Mouse (Mus musculus): ENCODE results near the gene Tmem11.
"Not testable (repeated sequence)": the region's sequence is repeated elsewhere in the genome, so short reads cannot be mapped to it uniquely, and the experiment has no call there.

The Tmem11 gene

DNA sequence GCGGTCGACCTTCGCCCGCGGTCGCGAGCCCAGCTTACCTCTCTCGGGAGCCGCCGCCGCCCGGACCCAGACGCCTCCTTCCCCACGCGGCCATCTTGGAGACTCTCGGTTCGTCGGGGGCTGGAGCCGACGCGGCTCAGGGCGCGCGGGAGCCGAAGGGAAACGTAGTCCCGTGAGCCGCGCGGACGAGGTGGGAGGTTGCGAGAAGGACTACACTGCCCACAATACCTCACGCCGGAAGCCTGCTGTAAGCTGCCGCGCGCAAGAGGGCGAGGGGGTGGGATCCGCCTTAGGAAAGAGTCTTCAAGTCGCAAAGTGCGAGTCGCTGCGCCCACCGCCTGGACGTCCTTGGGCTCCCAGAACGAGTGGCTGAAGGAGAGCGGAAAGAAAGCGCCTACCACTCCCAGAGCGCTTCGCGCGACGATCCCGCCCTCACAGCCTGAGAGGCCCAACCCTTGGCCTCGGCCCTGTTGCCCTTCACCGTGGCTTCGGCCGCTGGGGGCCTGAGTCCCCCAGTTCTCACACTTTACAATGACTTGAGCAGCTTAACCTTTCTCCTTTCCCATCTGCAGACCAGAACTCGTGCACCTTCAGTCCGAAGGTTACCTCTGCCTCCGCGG, at the start of gene Tmem11:
Gene Tmem11 (minus strand): TSS at position 598 of the 620 bp plus-strand sequence.
- peak; percentile 97 for DNase-seq (ENCODE audit: low spot score)

DNA sequence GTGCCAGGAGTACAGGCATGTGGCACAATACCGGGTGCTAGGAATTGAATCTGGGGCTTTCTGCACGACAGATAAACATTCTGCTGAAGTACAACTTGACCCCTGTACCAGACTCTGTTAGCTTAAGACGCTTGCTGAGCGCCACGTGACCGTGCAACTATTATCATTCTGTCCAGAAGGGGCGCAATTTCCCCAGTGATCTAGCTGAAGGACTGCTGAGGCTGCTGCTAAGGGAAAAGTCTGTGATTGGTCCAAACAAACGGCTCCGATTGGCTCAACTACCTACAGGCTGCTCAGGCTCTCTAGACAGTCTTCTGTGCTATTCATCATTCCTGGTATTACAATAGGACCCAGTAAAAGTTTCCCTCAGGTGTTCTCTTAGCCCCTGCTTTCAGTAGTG, 48.2 kb upstream of the Tmem11 start:
- peak; percentile 74 for DNase-seq (ENCODE audit: low spot score)

DNA sequence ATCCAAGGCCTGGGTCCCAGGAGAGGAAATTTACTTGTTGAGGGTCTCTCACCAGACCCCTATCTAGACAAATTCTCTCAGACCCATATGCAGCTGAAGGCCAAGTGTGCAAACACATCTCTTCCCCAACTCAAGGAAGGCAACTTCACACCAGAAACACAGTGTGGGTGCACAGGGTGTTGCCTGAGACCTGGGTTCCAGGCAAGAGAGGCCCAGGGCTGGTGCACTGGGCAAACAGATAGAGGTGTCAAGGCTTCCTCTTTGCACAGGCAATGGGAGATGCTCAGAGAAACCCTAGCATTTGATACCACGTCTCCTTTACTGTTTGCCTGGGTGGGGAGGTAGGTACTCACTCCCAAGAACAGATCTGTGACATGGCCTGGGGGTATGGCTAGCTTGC, 45.9 kb upstream of the Tmem11 start:
- DNase-seq (ENCODE audit: low spot score), result no peak

DNA sequence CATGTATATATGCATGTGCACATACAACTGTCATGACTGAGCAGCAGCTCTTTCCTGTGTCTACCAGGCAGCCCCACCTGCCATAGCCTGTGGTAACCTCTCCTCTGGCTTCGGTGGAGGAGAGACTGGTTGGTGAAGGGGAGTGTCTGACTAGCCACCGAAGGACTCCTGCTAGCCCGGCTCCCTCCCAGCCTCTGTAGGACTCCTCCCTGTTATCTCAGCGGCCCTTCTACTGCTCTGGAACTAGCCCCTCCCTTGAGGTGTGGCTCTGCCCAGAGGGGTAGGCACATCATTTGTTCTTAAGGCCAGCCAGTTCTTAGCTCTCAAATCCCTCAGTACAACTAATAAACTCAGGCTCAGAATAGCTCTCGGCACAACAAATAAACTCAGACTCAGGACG, 45.4 kb upstream of the Tmem11 start:
- DNase-seq (ENCODE audit: low spot score), result no peak

DNA sequence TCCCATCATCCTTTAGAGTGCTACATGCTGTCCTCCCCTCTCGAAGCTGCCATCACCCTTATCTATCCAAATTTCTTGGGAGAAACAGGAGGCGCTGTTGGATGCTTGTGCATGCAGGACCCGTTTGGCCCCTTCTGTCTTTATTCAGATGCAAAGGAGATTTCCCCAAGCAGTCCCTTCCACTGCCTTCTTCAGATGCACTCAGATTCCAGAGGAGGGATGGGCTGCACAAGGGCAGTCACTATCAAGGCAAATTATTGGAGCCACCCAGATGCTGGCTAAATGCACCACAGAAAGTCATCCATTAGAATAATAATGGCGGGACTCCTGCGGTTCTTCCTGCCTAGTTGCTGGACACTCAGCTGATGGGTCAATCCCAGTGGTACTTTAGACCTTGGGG, 43.9 kb upstream of the Tmem11 start:
- DNase-seq (ENCODE audit: low spot score), result no peak

DNA sequence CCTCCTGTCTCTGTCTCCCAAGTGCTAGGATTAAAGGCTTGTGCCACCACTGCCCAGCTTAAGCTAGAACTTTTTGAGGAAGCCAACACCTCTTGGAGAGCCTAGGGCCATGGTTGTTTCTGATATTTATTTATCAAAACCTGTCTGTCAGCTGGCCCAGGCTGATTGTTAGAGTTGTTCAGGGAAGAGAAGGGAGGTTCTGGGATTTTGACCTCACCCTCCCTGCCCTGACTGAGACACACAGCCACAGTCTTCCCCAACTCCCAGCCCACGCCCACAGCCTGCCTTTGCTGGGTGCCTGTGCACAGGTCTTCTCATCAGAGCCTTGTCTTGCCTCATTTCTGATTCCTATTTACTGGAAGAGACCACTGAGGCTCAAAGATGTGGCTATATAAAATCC, 43.1 kb upstream of the Tmem11 start:
- DNase-seq (ENCODE audit: low spot score), result no peak

DNA sequence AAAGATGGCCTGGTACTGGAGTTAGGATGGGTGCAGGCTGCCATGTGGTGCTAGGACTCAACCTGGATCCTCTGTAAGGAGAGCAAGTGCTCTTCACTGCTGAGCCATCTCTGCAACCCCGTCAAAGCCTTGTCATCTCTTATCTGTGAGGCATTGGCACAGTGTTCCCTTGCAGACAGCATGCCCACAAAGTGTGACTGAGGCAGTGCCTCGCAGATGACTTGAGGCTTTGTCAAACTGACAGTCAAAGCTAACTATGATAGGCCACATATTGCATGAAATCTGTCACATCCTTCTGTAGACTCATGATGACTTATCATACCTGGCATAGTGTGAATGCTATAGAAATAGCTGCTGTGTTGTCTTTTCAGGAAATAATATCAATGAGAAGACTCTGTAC, 40.9 kb upstream of the Tmem11 start:
- DNase-seq (ENCODE audit: low spot score), result no peak

DNA sequence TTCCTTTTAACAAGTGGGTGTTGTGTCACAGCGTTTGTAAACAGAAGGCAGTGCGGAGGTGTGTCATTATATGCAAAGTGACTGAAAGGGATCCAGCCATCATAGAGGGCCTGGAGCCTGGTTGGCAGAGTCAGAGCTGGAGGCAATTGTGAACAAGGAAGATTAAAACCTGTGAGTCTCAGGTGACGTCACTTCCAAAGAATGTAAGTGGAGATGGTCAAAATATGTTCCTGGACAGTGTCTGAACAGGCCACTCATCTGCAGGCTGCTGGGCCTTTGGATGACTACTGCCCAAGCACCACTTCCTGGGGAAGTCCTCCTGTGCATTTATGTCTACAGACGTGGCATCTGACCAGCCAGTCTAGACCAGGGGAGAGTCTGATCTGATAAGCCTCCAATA, 36.1 kb upstream of the Tmem11 start:
- DNase-seq (ENCODE audit: low spot score), result no peak

DNA sequence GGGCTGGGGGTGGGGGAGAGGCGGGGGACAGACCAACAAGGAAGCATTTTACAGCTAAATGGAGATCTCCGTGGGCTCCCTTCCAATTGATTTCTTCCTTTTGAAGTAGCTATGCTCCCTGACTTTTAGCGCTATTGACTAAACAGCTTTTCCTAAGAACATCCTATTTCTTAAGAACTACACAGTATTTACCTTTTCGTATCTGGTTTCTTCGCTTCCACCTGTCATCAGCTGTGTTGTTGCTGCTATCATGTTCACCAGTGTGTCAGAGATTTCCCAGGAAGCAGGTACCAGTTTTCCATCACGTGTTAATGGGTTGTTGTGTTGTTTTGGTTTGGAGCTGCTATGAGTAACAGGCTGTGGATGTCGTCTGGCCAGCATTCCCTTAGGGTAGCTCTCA, 35.4 kb upstream of the Tmem11 start, which contains the start of gene Natd1:
Gene Natd1 (minus strand): TSS at position 260 of the 400 bp plus-strand sequence.
- no peak for DNase-seq (ENCODE audit: low spot score)

DNA sequence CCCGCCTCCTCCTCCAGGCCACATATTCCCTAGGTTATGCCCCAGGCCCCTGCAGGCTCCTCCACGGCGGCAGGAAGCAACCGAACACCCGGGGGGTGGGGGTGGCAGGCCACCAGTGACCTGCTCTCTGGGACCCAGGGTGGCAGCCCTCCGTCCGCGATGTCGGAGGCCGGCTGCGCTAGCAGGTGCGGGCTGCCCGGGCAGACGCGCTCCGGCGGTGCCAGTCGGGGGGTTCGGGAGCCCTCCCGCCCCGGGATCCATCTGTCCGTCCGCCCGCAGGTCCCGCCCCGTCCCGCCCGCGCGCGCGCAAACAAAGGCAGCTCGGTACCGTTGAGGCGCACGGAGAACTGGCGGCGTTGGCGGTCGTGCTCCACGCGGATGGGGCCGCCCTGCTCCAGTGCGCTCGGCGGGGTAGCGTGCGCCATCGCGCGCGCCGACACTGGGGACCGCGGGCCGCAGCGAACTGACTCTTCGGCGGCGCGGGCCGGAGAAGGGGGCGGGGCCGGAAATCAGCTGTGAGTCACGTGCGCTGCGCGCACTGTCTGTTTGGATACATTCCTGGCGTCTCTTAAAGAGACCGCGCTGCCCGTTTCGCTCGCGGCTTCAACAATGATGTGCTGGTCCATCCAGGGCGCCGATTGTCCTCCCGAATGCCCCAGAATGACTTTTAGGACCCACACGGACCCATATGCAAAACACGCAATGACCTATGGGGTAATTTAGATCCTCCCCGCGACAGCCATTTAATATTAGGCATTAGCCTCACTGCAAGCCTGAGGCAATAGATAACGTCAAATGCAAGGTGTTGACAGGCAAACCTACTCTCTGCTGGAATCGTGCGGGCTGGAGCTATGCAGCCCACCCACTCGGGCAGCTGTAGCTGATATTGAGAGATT, 34.5 kb upstream of the Tmem11 start:
- DNase-seq (ENCODE audit: low spot score), result peak; percentile 80

DNA sequence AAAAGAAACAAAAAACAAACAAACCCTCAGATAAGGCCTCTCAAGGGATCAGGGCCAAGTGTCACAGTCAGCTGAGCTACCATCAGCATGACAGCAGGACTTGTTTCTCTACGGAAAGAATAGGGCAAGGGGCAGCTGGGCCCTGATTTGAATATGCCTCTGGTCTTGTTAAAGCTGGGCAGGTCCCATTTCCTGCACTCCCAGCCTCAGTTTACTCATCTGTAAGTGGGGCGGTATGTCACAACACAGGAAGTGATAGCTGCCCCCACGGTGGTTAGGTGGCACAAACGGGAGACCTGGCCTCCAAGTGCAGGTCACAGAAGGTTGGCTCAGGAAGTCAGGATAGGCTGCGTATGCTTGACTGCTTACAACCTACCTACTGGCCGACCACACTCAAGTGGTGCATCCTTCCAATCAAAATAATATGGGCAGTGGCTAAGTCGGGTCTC, 33.5 kb upstream of the Tmem11 start:
- no peak for DNase-seq (ENCODE audit: low spot score)

DNA sequence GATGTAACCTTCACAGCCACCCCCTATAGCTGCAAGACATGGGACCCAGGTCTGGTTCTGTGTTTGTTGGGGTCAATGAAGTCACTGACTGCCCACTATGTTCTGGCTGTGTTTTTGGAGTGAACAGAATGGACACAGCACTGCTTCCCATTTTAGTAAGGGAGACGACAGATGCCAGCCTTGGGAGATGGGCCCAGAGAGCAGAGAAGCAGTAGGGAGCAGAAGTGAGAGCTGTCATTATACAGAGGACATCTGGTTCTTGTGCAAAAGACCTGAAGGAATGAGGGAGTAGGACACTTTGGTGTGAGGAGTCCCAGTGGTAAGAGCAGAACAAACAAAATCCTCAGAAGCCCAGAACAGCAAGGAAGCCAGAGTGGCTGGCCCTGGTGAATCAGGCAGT, 30.6 kb upstream of the Tmem11 start:
- DNase-seq (ENCODE audit: low spot score), result no peak

DNA sequence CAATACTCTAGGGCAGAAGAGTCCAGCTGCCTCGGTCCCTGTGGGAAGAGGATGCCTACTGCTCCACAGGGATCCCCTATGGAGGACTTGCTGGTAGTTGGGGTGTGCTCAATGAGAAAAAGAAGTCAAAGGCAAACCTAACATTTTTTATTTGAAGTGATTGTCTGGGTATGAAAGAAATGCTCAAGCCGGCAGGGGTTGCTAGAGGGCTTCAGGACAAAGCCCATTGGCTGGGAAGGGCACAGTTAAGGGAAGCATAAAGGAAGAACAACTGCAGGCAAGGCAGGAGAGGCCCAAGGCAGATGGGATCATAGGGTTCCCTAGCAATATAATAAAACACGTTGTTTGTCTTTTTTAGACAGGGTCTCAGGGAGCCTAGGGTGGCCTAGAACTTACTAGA, 29.0 kb upstream of the Tmem11 start:
- no peak for DNase-seq (ENCODE audit: low spot score)

DNA sequence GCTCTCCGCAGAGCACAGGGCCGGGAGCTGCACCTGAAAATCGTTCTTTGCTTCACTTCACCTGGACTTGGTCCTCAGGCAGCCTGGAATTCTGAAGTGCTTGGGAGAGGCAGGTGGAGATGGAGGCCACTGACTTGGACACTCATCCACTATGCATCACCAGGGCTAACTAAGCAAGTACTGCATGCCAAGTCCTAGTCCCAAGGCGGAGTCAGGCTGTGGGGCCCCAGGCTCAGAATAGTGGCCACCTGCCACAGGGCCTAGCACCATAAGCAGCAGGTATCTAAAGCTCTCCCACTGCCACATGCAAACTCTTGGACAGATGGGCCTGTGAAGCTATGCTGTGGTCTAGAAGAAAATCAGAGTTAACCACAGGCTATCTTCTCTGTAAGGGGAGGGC, 27.4 kb upstream of the Tmem11 start:
- DNase-seq (ENCODE audit: low spot score), result no peak

DNA sequence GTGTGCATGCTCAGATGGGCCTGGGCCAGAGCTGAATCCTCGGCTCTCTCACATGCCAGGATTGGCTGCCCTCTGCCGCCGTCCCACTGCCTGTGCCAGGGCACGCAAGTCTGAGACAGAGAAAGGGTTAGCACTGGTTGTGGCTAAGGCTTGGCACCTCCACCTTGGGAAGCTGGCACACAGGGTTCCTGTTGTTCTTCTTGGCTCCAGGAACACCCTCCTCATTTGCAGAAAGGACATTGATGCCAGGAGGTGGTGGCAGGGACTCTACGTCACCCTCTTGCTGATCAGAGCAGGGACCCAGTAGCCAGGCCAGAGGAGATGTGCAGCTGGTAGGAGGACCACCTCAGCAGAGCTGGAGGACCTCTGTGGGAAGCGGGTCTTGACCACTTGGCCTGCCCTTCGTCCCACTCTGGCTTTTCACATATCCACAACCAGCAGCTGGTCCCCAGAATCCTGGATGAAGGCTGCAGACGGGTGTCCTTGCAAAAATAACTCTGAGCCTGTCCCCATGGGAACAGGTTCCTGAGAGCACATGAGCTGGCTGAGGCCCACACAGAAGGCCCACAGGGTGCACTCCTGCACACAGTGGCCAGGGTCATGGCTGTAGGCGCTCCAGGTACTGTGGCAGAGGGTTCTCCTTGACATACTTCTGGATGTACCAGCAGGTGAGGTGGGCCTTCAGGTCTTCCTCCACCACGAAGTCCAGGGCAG, 26.5 kb upstream of the Tmem11 start:
- no peak for DNase-seq (ENCODE audit: low spot score)

DNA sequence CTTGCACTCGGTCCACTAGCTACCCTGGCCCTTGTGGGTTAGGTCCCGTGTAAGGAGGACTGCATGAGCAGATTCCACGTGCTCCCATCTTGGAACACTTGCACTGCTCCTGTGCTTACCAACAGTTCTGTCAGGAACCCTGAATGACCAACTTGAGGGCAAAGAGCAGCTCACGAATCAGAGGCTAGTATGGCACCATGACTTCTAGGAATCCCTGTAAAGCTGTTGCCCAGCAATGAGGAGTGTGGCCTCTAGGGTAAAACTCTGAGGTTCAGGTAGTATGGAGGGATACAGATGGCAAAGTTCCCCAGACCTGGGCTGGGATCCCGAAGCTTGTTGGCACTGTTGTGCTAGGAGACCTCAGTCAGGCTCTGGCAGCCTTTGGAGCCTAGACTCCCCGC, 24.6 kb upstream of the Tmem11 start:
- no peak for DNase-seq (ENCODE audit: low spot score)

DNA sequence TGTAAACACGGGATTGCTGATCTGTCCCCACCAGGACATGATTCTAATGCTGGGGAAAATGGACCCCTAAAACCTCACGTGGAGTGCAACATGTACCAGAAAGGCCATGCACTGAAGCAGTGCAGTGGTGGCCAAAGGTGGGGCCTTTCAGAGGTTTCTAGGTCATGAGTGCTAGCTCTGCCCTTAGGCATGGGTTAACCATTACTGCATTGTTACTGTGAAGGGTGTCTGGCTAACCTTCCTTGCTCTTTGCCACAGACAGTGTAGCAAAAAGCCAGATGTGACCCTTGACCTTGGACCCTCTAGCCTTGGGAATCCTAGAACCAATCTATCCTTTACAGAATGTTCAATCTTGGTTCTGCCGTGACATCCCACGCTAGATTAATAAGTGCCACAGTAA, 23.4 kb upstream of the Tmem11 start:
- no peak for DNase-seq (ENCODE audit: low spot score)

DNA sequence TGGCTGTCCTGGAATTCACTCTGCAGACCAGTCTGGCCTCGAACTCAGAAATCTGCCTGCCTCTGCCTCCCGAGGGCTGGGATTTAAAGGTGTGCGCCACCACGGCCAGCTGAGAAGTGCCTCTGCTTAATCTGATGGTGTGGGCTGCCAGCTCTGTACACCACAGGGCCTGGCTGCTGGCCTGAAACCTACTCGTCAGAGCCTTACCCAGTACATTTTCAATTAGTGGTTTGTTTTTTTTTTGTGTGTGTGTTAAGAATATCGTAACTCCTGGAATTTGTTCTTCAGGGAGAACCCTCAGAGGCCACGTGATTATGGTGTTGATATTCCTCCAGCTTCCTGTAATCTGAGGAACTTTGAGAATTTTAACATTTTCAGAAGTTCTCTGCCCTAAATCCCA, 22.9 kb upstream of the Tmem11 start:
- DNase-seq (ENCODE audit: low spot score), result no peak

DNA sequence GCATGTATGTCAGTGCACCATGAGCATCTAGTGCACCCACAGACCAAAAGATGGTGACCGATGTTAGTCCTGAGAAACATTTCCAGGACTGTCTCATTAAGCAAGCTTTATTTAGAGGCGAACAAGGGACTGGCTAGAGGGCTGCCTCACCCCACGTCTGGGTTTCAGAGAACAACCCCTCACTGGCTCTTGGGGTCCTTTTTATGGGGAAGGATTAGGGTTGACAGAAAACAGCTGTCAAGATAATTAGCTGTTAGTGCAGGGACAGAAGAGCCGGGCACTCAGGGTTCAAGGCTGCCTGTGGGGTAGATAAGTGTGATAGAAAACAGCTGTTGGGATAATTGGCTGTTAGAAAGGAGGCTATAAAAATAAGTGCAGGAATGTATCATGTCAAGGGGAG, 16.8 kb upstream of the Tmem11 start:
- DNase-seq (ENCODE audit: low spot score), result no peak

DNA sequence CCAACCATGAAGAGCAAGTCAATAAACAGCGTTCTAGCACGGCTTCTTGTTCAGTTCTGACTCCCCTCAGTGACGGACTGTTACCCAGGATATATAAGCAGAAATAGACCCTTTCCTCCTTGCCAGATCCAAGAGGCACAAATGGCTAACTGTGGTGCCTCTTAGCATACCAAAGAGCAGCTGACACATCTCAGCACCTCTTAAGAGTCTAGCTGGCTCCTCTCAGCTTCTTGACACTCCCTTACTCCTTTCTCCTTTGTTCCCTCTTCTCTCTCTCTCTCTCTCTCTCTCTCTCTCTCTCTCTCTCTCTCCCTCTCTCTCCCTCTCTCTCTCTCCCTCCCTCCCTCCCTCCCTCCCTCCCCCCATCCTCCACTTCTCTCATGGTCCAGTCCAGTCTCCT, 11.7 kb upstream of the Tmem11 start:
- no peak for DNase-seq (ENCODE audit: low spot score)

DNA sequence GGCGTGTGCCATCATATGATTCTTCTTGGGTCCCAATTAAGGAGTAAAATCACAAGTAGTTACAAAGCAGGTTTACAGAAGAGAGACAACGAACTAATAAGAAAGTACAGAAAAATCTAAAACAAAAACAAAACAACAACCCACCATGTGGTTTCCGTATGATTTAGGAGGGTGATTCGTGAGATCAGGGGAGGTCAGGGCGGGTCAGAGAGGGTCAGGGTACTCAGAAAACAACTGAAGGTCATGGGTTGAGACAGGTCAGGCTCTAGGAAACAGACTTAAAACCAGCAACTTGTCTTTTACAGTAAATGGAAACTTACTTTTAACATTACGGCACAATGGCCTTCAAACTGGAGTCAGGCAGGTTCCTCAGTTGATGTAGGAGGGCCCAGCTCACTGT, 11.2 kb upstream of the Tmem11 start:
- no peak for DNase-seq (ENCODE audit: low spot score)

DNA sequence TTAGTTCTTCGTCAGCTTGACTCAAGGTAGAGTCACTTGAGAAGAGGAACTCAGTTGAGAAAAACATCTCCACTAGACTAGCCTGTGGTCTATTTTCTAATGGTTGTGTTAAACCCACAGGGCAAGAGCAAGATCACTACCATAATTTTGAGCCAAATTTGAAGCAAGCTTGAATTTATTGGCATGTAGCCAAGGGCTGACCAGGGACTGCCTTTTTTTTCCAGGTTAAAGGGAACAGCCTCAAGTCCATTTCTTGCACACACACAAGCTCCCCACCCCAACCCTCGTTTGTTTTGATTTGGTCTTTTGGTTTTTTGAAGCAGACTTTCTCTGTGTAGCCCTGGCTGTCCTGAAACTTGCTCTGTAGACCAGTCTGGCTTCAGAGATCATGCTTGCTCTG, 10.8 kb upstream of the Tmem11 start:
- DNase-seq (ENCODE audit: low spot score), result no peak

DNA sequence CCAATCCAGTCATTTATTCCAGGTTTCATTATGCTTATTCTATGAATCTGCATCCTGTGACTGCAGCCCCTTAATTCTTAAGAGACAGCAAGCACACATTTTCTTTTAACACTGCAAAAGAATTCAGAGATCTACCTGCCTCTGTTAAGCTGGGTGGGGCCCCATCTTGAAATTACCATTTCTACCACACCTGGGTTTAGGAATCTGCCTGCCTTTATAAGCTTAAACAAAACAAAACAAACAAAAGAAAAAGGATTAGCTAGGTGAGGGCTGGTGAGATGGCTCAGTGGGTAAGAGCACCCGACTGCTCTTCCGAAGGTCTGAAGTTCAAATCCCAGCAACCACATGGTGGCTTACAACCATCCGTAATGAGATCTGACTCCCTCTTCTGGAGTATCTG, 7.9 kb upstream of the Tmem11 start:
- DNase-seq (ENCODE audit: low spot score), result not testable (repeated sequence)
